Mouse (Mus musculus): ENCODE results near the gene Cdkn1a.
"Not testable (repeated sequence)": the region's sequence is repeated elsewhere in the genome, so short reads cannot be mapped to it uniquely, and the experiment has no call there.

Gene Cdkn1a

DNA sequence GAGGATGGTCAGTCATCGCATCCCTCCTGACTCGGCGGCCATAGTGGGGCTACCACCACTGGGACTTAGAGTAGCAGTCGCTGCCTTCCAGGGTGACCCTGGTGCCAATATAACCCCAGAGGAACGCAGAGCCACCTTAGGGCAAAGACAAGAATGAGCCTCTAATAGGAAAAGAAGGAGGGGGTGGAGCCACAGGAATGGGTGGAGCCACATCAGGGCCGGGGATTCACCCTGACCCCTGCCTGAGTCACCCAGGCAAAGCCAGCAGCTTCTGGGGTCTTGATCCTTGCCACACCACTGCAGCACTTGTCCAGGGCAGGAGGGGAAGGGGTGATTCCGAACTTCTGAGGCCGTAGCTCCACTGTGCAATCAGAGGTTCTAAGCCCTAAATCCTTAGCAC is 7.2 kb upstream of the Cdkn1a start:
- DNase-seq = no peak

DNA sequence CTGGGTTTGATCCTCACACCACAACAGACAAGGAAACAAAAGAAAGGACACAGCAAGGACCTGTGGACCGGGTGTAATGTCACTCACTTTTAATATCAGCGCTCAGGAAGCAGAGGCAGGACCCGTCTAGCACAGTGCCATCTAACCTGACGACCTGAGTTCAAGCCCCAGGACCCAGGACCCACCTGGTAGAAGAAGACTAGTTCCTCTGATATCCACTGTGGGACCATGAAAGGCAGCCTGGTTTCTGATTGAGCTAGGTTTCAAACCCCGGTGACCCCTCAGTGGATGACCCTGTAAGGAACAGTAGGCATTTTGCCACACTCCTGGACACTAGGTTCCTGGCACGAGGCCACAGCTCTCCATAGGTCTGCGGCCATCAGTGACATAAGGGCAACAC is 6.1 kb upstream of the Cdkn1a start:
- no peak for DNase-seq

DNA sequence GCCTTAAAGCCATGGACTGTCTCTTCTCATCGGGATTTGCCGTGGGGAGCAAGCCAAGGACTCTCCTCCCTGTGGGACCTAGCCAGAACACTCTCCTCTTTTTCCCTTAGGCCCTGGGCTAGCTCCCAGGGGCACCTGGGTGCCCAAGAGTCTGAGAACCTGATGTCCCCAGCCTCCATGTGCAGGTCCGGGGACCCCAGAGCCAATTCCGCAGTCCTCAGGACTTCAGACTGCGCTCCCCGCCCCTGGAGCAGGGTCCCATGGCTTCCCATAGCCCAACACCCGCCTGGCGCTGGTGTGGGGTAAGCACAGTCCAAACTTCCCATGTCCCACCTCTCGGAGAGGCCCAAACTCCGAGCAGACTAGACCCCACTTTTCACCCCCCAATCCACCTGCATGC is 5.5 kb upstream of the Cdkn1a start:
- no peak for DNase-seq

DNA sequence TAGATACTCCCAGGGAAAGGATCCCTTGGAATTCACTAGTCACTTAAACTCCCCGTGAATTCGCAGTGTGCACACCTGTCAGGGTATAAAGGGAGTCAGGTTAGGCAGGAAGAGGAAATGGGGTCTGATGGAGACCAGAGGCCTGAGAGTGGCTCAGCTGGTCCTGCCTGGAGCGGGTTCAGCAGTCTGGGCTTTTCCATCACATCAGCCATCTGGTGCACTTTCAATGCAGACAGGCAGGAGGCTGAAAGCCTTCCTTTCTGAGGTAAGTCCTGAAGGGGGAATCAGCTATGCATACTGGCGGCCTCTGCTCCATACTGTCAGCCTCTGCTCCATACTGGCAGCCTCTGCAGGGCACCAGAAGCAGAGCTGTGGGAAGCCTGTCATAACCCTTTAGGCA is 3.9 kb upstream of the Cdkn1a start:
- no peak for DNase-seq

DNA sequence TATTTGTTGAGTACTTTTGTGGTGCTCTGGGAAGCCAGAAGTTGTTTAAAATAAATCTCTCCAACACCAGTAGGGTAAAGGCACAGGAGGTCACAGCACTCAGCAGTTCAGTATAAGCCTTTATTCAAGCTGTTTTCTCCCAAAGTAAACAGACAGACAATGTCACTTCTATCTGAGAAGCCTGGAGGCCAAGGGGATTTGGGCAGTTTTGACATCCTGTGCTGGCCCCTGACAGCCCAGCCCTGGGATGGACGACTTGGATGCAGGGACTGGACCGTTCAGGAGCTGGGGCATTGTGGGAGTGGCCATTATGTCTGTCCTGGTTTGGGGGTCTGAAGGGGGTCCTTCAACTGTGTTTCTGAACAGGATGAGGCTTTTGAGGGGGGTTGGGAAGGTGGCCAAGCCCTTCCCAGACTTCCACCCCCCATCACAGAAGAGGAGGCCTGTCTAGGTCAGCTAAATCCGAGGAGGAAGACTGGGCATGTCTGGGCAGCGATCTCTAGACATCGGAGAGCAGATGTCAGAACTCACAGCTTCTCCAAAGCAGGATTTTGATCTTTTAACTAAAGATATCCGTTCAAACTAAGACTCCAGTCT is 670 bp downstream of the Cdkn1a start:
- DNase-seq = no peak

DNA sequence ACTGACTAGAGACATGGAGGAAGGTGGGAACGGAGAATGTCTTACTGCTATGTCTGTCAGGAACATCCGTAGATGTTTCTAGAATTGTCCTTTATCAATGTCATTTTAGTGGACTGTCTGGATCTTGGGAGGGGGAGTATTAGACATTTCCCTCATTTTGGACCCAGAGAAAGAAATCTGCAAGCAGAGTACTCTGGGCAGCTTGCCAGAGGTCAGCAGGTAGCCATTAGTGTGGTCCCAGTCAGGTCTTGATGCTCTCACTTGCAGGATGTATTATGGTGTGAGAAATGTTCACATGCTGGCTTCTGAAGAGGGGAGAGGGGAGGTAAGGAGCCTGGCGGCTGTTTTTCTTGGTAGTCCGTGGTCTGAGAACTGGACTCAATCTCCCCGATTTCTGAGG is 1.7 kb downstream of the Cdkn1a start:
- no peak for DNase-seq

- peak; percentile 62 for DNase-seq
These were observed 2.6 kb downstream of the Cdkn1a start for GRCm38 (mm10) chr17:29093110-29093952.

GRCm38 (mm10) chr17:29093961-29094309 is 3.2 kb downstream of the Cdkn1a start:
- DNase-seq = no peak

DNA sequence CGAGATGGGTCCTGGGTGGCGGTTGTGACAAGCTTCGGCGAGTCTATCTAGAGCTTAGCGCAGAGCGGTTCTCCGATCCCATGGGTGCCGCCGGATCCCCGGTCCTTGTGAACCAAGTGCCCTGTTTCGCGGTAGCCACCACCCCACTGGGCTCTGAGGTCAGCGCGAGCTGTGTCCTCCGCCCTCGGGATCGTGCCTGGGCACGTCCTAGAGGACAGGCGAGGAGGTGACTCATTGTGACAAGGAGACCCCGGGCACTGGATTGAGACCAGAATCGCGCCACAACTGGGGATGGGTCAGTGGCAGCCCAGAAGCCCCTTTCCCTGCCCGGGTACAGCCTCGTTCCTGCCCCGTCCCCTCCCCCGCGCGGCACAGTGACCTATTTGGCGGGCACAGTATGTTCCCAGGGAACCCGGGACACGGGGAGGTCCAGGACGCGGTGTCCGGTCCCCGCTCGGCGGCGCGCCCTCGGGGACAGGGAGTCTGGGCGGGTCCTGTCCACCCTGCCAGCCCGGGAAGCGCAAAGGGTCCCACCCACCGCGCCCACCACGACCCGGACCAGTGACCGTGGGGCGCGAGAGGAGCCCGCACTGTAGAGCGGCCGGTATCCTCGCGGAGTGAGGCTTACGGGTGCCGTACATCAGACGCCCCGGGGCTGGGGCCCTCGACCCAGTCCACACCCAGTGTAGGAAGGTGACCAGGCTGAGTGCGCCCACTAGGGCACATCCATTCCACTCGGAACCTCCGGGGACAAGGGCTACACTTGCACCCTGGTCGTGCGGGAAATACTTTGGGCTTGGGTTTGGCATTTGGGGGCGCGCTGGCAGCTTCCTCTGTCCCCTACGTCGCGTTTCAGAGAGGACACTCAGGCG is 3.8 kb downstream of the Cdkn1a start:
- DNase-seq = no peak

- peak; percentile 96 for DNase-seq
These were observed 4.5 kb downstream of the Cdkn1a start for GRCm38 (mm10) chr17:29095201-29095733.

DNA sequence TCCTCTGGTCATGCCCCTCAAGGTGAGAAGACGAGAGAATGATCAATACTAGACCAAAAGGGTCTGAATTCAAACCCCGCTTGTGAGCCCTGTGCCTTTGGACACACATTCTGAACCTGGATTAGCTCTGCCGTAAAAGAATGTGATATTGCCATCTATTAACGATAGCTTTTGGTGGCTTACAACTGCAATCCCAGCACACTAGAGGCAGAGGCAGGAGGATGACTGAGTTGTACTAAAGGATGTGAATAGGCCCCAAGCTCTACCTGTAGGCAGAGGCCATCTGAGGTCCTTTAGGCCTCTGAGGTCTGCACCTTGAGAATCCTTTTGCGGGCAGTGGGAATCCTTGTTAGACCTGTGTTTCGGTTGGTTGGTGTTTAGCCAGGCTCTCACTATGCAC is 5.5 kb downstream of the Cdkn1a start:
- no peak for DNase-seq

DNA sequence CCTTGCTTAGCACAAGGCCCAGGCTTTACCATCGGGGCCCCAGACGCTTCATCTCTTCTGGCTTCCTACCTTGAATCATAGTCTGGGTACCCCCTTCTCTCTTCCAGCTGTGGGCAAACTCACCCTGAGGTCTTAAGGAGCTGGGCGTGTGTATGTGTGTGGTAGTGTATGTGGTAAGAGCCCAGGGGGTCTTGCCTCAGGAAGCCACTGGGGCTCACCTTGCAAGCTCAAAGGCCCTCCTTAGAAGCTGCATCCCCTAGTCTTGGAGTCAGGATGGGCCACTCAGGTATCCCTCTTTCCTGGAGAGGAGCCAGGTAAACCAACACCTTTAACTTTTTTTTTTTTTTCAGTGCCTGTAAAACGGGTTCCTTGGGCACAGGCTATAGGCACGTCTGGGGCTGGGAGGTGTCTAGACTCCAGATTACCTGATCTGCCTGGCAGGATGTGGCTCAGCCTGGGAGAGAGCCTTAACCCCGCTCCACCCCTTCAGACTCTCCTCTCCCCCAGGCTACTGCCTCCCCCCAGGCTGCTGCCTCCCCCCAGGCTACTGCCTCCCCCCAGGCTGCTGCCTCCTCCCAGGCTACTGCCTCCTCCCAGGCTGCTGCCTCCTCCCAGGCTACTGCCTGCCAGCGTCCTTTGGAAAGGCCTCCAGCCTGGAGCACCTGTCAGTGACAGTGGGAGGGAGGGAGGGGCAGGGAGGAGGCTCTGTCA is 6.2 kb downstream of the Cdkn1a start:
- DNase-seq = no peak

- DNase-seq = no peak
These were observed 7.5 kb downstream of the Cdkn1a start for GRCm38 (mm10) chr17:29098291-29098690.

DNA sequence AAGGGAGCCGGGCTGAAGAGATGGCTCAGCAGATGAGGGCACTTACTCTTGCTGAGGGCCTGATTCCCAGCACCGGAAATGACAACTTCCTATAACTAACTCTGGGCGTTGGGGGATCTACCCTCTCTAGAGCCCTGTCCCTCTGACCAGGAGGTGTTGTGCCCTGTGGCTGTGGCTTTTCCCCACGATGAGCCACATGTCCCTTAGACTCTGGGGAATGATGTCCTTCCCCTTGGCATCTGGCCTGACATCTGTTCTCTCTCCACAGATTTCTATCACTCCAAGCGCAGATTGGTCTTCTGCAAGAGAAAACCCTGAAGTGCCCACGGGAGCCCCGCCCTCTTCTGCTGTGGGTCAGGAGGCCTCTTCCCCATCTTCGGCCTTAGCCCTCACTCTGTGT is 8.3 kb downstream of the Cdkn1a start:
- DNase-seq = no peak

DNA sequence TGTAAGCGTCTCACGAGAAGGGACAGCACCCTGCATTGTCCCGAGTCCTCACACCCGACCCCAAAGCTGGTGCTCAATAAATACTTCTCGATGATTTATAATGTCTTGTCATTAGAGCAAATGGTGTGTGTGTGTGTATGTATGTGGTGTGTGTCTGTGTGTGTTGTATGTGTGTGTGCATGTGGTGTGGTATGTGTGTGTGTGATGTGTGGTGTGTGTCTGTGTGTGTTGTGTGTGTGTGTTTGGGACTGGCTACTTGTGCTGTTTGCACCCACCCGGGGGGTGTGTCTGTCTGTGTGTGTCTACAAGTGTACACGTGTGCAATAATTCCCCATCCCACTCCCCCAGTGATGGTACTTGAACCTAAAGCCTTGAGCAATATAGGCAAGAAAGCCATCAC is 9.9 kb downstream of the Cdkn1a start:
- DNase-seq = no peak

DNA sequence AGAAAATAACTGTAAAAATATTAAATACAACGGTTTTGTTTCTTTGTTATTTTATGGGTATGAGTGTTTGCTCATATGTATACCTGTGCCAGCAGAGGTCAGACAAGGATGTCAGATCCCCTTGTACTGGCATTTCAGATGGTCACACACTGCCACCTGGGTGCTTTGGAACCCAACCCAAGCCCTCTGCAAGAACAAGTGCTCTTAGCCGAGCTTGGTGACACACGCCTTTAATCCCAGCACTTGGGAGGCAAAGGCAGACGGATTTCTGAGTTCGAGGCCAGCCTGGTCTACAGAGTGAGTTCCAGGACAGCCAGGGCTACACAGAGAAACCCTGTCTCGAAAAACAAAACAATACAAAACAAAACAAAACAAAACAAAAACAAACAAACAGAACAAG is 19.6 kb downstream of the Cdkn1a start:
- DNase-seq = not testable (repeated sequence)

- DNase-seq = no peak
These were observed 20.6 kb downstream of the Cdkn1a start for GRCm38 (mm10) chr17:29111332-29111731.

- no peak for DNase-seq
These were observed 23.0 kb downstream of the Cdkn1a start, which contains the start of gene Rab44 for GRCm38 (mm10) chr17:29113591-29114352. TSS of gene Rab44 (plus strand) at chr17:29114145.

GRCm38 (mm10) chr17:29116023-29116422 is 25.2 kb downstream of the Cdkn1a start:
- DNase-seq = no peak

DNA sequence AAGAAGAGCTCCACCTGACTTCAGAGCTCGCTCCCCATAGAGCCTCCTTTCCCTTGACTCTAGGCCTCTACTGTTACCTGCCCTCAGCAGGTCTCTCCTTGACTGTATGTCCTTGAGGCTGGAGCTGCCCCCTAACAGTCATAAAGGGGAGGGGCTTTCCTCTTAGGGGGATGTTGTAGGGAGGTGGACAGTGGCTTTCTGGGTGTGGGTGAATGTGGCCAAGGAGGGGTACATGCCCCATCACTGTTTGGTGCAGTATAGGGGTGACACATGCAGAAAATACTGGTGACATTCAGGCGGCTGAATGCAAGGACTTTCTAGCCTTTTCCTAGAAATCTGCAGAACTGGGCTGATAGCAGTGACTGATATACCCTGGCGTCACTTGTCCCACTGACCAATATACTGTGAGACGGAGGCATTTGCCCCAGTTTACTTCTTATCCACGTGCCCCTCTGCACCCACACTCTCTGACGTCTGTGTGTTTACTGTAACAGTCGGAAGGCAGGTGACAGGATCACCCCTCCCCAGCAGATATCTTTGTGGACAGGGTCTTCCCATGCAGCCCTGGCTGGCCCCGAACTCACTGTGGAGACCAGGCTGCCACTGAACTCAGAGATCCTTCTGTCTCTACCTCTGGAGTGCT is 26.4 kb downstream of the Cdkn1a start:
- no peak for DNase-seq

GRCm38 (mm10) chr17:29118057-29118456 is 27.3 kb downstream of the Cdkn1a start:
- no peak for DNase-seq

Data from layer of hippocampus, adult 9-11 months (tissue).